Mouse (Mus musculus): Measurements from ENCODE around the gene Tmem88. TPM values are rescaled to one million over a fixed set of nuclear protein-coding genes. Genes with fewer than 3 reads are reported as not detected.
A peak's percentile ranks its signal among the peaks of the same experiment; 100 is the strongest.

The Tmem88 gene
- polyA plus RNA-seq, 1 experiment from 2014 or later: 7.0 TPM

DNA sequence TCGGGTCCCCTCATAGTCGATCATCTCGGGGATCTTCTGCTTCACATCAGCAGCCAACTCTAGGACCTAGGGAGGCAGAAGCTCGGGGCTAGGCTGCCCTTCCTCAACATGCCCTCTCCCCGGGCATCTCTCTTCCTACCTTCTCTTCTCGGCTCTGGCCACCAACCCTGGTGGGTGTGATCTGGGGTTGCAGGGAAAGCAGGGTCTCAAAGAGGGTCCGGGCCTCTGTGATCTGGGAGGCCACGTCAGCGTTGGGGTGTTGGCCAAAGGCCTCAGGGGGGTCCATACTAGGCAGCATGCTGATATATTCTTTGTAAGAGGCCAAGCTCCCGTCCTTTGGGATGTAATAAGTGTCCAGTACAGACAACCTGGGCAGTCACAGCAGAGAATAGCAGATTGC, 24.8 kb upstream of the Tmem88 start:
- Histone ChIP-seq H3K9me3 (no peaks in the 10 kb centered on the region), H3K36me3 (replicated peaks) (no peaks in the 10 kb centered on the region), H3K4me2 (no peak overlapping the region), H3K4me3 (no peak overlapping the region), H3K9ac (no peak overlapping the region), H3K27me3 (replicated peaks) (peaks cover 31% of the 10 kb centered on the region), H3K27ac (no peak overlapping the region), H3K4me1 (peaks cover 33% of the 10 kb centered on the region)
- 93% methylated on average over 10 of the region's 10 CpGs for WGBS
- ATAC-seq (replicated peaks): no peak

GRCm38 (mm10) chr11:69421131-69421977, 23.3 kb upstream of the Tmem88 start:
- Histone ChIP-seq H3K9me3 (no peaks in the 10 kb centered on the region), H3K9ac (no peak overlapping the region; the same call in 1 of the 2 replicates), H3K27ac (no peak overlapping the region), H3K27me3 (replicated peaks) (peaks cover 31% of the 10 kb centered on the region), H3K4me2 (0 out of 2 replicates have a peak overlapping the region, but pooled peaks have one; percentile 3), H3K4me3 (no peak overlapping the region), H3K4me1 (peaks cover 44% of the 10 kb centered on the region), H3K36me3 (replicated peaks) (no peaks in the 10 kb centered on the region)
- whole genome bisulfite sequencing: 6% methylated on average over 25 of the region's 25 CpGs
- no peak for ATAC-seq (replicated peaks)

GRCm38 (mm10) chr11:69420554-69421000, 22.5 kb upstream of the Tmem88 start:
- H3K4me1 ChIP-seq: peaks cover 44% of the 10 kb centered on the region
- H3K36me3 ChIP-seq (replicated peaks): no peaks in the 10 kb centered on the region
- H3K27ac ChIP-seq: no peak overlapping the region
- peak overlapping the region; percentile 28; the same call in 1 of the 2 replicates for H3K9ac ChIP-seq
- H3K27me3 ChIP-seq (replicated peaks): peaks cover 31% of the 10 kb centered on the region
- H3K9me3 ChIP-seq: no peaks in the 10 kb centered on the region
- H3K4me3 ChIP-seq: peak overlapping the region; percentile 55
- no peak for ATAC-seq (replicated peaks)
- peak overlapping the region; percentile 89 for H3K4me2 ChIP-seq
- WGBS: 6% methylated on average over 10 of the region's 10 CpGs

DNA sequence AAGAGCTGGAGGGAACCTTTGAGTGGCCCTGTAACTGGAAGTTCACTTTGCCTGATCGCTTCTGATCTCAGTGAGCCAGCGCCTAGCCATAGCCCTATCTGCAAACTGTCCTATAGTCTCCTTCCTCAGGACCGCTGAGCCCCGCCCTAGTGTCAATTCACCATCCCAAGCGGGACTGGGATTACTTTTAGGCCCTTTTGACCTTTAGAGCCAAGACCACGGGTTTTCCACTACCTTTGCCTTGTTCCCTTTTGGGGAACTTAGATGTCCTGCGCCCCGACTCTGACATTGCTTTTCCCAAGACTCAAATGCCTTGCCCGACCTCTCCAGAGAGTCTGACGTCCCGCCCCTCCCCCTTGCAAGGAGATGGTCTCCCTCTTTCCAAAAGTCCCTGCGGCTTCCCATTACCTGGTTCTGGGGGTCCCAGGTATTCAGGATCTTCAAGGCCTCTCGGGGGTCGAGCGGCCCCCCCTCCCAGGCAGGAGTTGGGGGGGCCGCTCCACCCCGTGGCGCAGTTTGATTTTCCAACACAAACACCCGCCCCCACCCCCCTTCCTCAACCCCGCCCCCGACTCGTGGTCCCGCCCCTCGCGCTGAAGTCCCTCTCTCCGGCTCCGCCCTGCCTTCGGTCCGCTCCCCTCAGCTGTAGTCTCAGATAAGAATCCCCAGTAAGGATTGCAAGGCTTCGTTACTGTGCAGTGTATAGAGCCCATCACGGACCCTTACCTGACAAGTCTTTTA, 21.9 kb upstream of the Tmem88 start:
- no peak for ATAC-seq (replicated peaks)
- peak overlapping the region; percentile 28 for H3K9ac ChIP-seq
- H3K27ac ChIP-seq: peak overlapping the region; percentile 96
- peak overlapping the region; percentile 55 for H3K4me3 ChIP-seq
- H3K36me3 ChIP-seq (replicated peaks): no peaks in the 10 kb centered on the region
- under 1% methylated on average over 30 of the region's 31 CpGs for WGBS
- peaks cover 31% of the 10 kb centered on the region for H3K27me3 ChIP-seq (replicated peaks)
- H3K9me3 ChIP-seq: no peaks in the 10 kb centered on the region
- H3K4me2 ChIP-seq: peak overlapping the region; percentile 89
- peaks cover 45% of the 10 kb centered on the region for H3K4me1 ChIP-seq

GRCm38 (mm10) chr11:69419443-69419812, 21.4 kb upstream of the Tmem88 start:
- ATAC-seq (replicated peaks): no peak
- H3K9ac ChIP-seq: peak overlapping the region; percentile 28

DNA sequence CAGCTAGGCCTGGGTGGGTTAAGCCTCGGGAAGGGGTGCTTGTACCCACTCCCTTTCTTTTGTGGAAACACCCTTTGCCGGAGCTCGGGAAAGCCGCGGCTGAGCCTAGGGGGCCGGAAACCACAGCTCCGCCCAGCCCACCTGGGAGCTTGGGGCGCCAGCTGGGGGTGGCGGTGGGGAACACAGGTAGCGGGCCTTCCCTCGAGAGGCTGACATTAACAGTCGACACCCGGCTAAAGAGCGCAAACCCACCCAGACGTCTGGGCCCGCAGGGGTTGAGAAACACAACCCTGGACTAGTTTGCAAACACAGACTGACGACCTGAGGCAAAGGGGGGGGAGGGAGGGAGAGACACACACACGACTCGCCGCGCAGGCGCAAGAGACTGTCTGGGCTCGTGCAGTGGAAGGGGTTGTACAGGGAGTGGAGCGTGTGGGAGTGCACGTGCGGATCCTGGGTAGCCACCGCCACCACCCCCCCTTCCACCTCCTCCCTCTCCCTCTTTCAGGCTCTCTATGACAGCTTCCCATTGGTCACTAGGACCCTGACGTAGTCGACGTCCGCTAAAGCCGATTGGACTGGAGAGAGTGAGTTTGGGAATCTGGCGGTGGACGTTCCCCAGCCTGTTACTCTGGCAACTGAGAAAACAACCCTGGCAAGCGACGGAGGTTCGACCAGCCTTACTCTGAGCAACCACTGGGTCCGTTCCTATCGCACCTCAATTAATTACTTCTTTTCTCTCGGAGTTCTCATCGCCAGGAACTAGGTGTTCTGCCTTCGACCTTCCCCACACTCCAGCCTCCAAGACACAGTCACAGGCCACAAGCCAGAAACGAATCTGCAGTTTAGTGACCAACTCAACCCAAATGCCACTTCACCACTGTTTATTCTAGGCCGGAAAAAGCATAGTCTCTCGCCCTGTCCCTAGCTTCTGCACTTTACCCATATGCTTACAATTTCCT, 20.7 kb upstream of the Tmem88 start:
- Histone ChIP-seq H3K36me3 (replicated peaks) (no peaks in the 10 kb centered on the region), H3K27me3 (replicated peaks) (peaks cover 29% of the 10 kb centered on the region), H3K4me2 (peak overlapping the region; percentile 89), H3K27ac (peak overlapping the region; percentile 96), H3K4me1 (peaks cover 57% of the 10 kb centered on the region), H3K4me3 (peak overlapping the region; percentile 55), H3K9ac (peak overlapping the region; percentile 54), H3K9me3 (no peaks in the 10 kb centered on the region)
- WGBS: under 1% methylated on average over 45 of the region's 45 CpGs
- peak; percentile 93 for ATAC-seq (replicated peaks)

More at GRCm38 (mm10) chr11:69419443-69419812, 21.4 kb upstream of the Tmem88 start:
- Histone ChIP-seq H3K27ac (peak overlapping the region; percentile 96), H3K27me3 (replicated peaks) (peaks cover 31% of the 10 kb centered on the region), H3K36me3 (replicated peaks) (no peaks in the 10 kb centered on the region), H3K9me3 (no peaks in the 10 kb centered on the region), H3K4me1 (peaks cover 51% of the 10 kb centered on the region), H3K4me2 (peak overlapping the region; percentile 89), H3K4me3 (peak overlapping the region; percentile 55)
- WGBS: under 1% methylated on average over 19 of the region's 19 CpGs

GRCm38 (mm10) chr11:69417449-69418384, 19.7 kb upstream of the Tmem88 start:
- Histone ChIP-seq H3K9ac (peak overlapping the region; percentile 54), H3K4me1 (peaks cover 68% of the 10 kb centered on the region), H3K27me3 (replicated peaks) (peaks cover 22% of the 10 kb centered on the region), H3K4me3 (peak overlapping the region; percentile 55), H3K27ac (peak overlapping the region; percentile 96), H3K4me2 (peak overlapping the region; percentile 89), H3K9me3 (no peaks in the 10 kb centered on the region), H3K36me3 (replicated peaks) (0 out of 2 replicates have a peak, but pooled peaks cover 7% of the 10 kb centered on the region)
- ATAC-seq (replicated peaks): peak; percentile 32
- WGBS: under 1% methylated on average over 39 of the region's 39 CpGs

DNA sequence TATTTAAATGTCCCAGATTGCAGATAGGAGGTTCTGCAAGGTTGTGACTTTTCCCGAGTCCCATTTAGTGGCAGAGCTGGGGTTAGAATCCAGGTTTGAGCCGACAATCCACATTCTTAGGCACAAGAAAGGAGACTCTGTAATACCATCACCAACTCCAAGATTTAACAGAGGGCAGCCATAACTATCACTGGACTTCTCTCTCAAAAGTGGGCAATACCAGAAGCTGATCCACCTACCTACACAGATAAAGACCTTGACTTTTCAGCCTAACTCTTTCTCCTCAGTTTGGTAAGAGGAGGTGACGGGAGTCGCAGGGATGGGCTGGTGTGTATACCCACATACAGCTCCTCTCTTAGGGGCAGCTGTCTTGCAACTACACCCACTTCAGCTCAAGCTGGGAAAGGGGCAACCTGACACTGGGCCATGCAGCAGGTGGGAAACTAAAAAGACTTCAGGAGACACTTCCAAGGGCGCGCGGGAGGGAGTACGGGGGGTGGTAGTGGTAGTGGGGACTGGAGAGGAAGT, 19.0 kb upstream of the Tmem88 start:
- 2% methylated on average over 8 of the region's 8 CpGs for WGBS
- peak overlapping the region; percentile 89 for H3K4me2 ChIP-seq
- H3K27me3 ChIP-seq (replicated peaks): peaks cover 14% of the 10 kb centered on the region
- ATAC-seq (replicated peaks): no peak
- H3K4me3 ChIP-seq: peak overlapping the region; percentile 55
- H3K9me3 ChIP-seq: no peaks in the 10 kb centered on the region
- peak overlapping the region; percentile 96 for H3K27ac ChIP-seq
- H3K36me3 ChIP-seq (replicated peaks): 0 out of 2 replicates have a peak, but pooled peaks cover 11% of the 10 kb centered on the region
- H3K4me1 ChIP-seq: peaks cover 75% of the 10 kb centered on the region
- H3K9ac ChIP-seq: peak overlapping the region; percentile 34

GRCm38 (mm10) chr11:69416509-69416908, 18.5 kb upstream of the Tmem88 start:
- no peak for ATAC-seq (replicated peaks)
- peak overlapping the region; percentile 96 for H3K27ac ChIP-seq
- H3K4me1 ChIP-seq: peaks cover 78% of the 10 kb centered on the region
- WGBS: under 1% methylated on average over 4 of the region's 4 CpGs
- peak overlapping the region; percentile 55 for H3K4me3 ChIP-seq
- peak overlapping the region; percentile 89 for H3K4me2 ChIP-seq
- 0 out of 2 replicates have a peak, but pooled peaks cover 11% of the 10 kb centered on the region for H3K36me3 ChIP-seq (replicated peaks)
- peak overlapping the region; percentile 34 for H3K9ac ChIP-seq
- H3K9me3 ChIP-seq: no peaks in the 10 kb centered on the region
- H3K27me3 ChIP-seq (replicated peaks): peaks cover 9% of the 10 kb centered on the region

GRCm38 (mm10) chr11:69415668-69416451, 17.8 kb upstream of the Tmem88 start:
- H3K27ac ChIP-seq: peak overlapping the region; percentile 96
- 0% methylated on average over 20 of the region's 25 CpGs for WGBS
- peaks cover 74% of the 10 kb centered on the region for H3K4me1 ChIP-seq
- H3K9me3 ChIP-seq: no peaks in the 10 kb centered on the region
- ATAC-seq (replicated peaks): no peak
- H3K4me2 ChIP-seq: peak overlapping the region; percentile 89
- H3K36me3 ChIP-seq (replicated peaks): 0 out of 2 replicates have a peak, but pooled peaks cover 11% of the 10 kb centered on the region
- H3K4me3 ChIP-seq: peak overlapping the region; percentile 55
- H3K27me3 ChIP-seq (replicated peaks): peaks cover 3% of the 10 kb centered on the region; the same call in 1 of the 2 replicates
- H3K9ac ChIP-seq: peak overlapping the region; percentile 82
